Mouse (Mus musculus) forebrain, embryonic 16.5 days (tissue): Measurements from ENCODE around the gene L2hgdh. TPM values are rescaled to one million over a fixed set of nuclear protein-coding genes. Genes with fewer than 3 reads are reported as not detected.

Source experiments
- ATAC-seq: fragments of 200-750 bp; cut with Nextera tagmentation; 2 replicates; pipeline ENCODE4 v1.8.0; 2017; ENCODE audit warnings: mild to moderate bottlenecking, moderate library complexity
- H3K27ac ChIP-seq: fragments of 300-500 bp; sonication (generic); 2 replicates; pipeline ENCODE4 v1.5.1; 2014; ENCODE audit warnings: low read length, control low read depth
- H3K27me3 ChIP-seq: fragments of 300-500 bp; sonication (generic); replicated peaks from 2 replicates; pipeline ENCODE4 v1.6.1; 2014; ENCODE audit warnings: low read length; ENCODE audit not compliant: control insufficient read depth, insufficient read depth
- H3K36me3 ChIP-seq: fragments of 300-500 bp; sonication (generic); 2 replicates; pipeline ENCODE4 v1.6.1; 2014; ENCODE audit not compliant: control insufficient read depth, insufficient read depth
- H3K4me1 ChIP-seq: fragments of 300-500 bp; sonication (generic); replicated peaks from 2 replicates; pipeline ENCODE4 v1.6.1; 2014; ENCODE audit warnings: low read length; ENCODE audit not compliant: control insufficient read depth, insufficient read depth
- H3K4me2 ChIP-seq: fragments of 300-500 bp; sonication (generic); 2 replicates; pipeline ENCODE4 v1.6.1; 2014; ENCODE audit warnings: mild to moderate bottlenecking, low read length, control low read depth
- H3K4me3 ChIP-seq: fragments of 300-500 bp; sonication (generic); replicated peaks from 2 replicates; pipeline ENCODE4 v1.5.1; 2014; ENCODE audit warnings: mild to moderate bottlenecking, low read length, control low read depth
- H3K9ac ChIP-seq: fragments of 300-500 bp; sonication (generic); replicated peaks from 2 replicates; pipeline ENCODE4 v1.6.1; 2014; ENCODE audit warnings: low read depth, low read length, control low read depth
- H3K9me3 ChIP-seq: fragments of 300-500 bp; sonication (generic); 2 replicates; pipeline ENCODE4 v1.6.1; 2016; ENCODE audit warnings: low read length; ENCODE audit not compliant: control insufficient read depth
- WGBS: fragments of 180-500 bp; shearing (Covaris S2); extraction: QIAGEN DNeasy Blood & Tissue Kit; methylation state at CpG from one replicate; pipeline ENCODE4 v1.1.7; 2014; 5-methylcytosine and 5-hydroxymethylcytosine counted together
- polyA plus RNA-seq: library from polyadenylated mRNA; unstranded; fragments of >200 nt; fragmentation: Nextera tagmentation; extraction: Ambion mirVana; gene quantifications from 2 replicates; pipeline ENCODE4 v1.2.1, GENCODE M21; 2015

Gene L2hgdh
- polyA plus RNA-seq, 1 experiment from 2014 or later = 15.0 TPM

- H3K4me2 ChIP-seq = no peak overlapping the region
- no peak overlapping the region for H3K4me3 ChIP-seq
- no peaks in the 10 kb centered on the region for H3K36me3 ChIP-seq
- WGBS = 87% methylated on average over 6 of the region's 6 CpGs
- ATAC-seq = no peak
- H3K9ac ChIP-seq = no peak overlapping the region
- no peak overlapping the region for H3K27ac ChIP-seq
- no peaks in the 10 kb centered on the region for H3K9me3 ChIP-seq
- no peaks in the 10 kb centered on the region for H3K4me1 ChIP-seq
- H3K27me3 ChIP-seq = no peaks in the 10 kb centered on the region
Measured at GRCm38 (mm10) chr12:69698352-69698751, 26.3 kb downstream of the L2hgdh start.

- WGBS = 81% methylated on average over 5 of the region's 5 CpGs
- H3K9ac ChIP-seq = no peak overlapping the region
Measured at GRCm38 (mm10) chr12:69696746-69697145, 27.9 kb downstream of the L2hgdh start.

GRCm38 (mm10) chr12:69693471-69693870 is 31.2 kb downstream of the L2hgdh start:
- Histone ChIP-seq H3K27ac (no peak overlapping the region), H3K9ac (no peak overlapping the region), H3K4me1 (no peaks in the 10 kb centered on the region), H3K4me3 (no peak overlapping the region), H3K4me2 (no peak overlapping the region), H3K9me3 (no peaks in the 10 kb centered on the region), H3K36me3 (no peaks in the 10 kb centered on the region), H3K27me3 (no peaks in the 10 kb centered on the region)
- 77% methylated on average over 17 of the region's 17 CpGs for WGBS
- ATAC-seq = no peak

More at GRCm38 (mm10) chr12:69696746-69697145, 27.9 kb downstream of the L2hgdh start:
- Histone ChIP-seq H3K4me2 (no peak overlapping the region), H3K4me3 (no peak overlapping the region), H3K27ac (no peak overlapping the region), H3K9me3 (no peaks in the 10 kb centered on the region), H3K4me1 (no peaks in the 10 kb centered on the region), H3K27me3 (no peaks in the 10 kb centered on the region), H3K36me3 (no peaks in the 10 kb centered on the region)
- no peak for ATAC-seq

- 93% methylated on average over 4 of the region's 4 CpGs for WGBS
- H3K9ac ChIP-seq = no peak overlapping the region
- no peaks in the 10 kb centered on the region for H3K36me3 ChIP-seq
- no peak overlapping the region for H3K4me3 ChIP-seq
- H3K4me1 ChIP-seq = no peaks in the 10 kb centered on the region
- no peak overlapping the region for H3K27ac ChIP-seq
- H3K27me3 ChIP-seq = no peaks in the 10 kb centered on the region
- ATAC-seq = no peak
- no peak overlapping the region for H3K4me2 ChIP-seq
- H3K9me3 ChIP-seq = no peaks in the 10 kb centered on the region
Measured at GRCm38 (mm10) chr12:69690714-69691113, 34.0 kb downstream of the L2hgdh start.

GRCm38 (mm10) chr12:69689094-69689493 is 35.6 kb downstream of the L2hgdh start:
- H3K9me3 ChIP-seq = no peaks in the 10 kb centered on the region

GRCm38 (mm10) chr12:69688368-69688767 is 36.3 kb downstream of the L2hgdh start:
- WGBS = 40% methylated on average over 2 of the region's 2 CpGs
- Histone ChIP-seq H3K36me3 (no peaks in the 10 kb centered on the region), H3K9ac (no peak overlapping the region), H3K4me3 (no peak overlapping the region), H3K4me2 (no peak overlapping the region), H3K9me3 (no peaks in the 10 kb centered on the region), H3K27ac (no peak overlapping the region), H3K4me1 (0 out of 2 replicates have a peak, but pooled peaks cover 3% of the 10 kb centered on the region), H3K27me3 (no peaks in the 10 kb centered on the region)
- no peak for ATAC-seq

More at GRCm38 (mm10) chr12:69689094-69689493, 35.6 kb downstream of the L2hgdh start:
- Histone ChIP-seq H3K4me2 (no peak overlapping the region), H3K4me3 (no peak overlapping the region), H3K36me3 (no peaks in the 10 kb centered on the region), H3K4me1 (no peaks in the 10 kb centered on the region), H3K27ac (no peak overlapping the region), H3K9ac (no peak overlapping the region), H3K27me3 (no peaks in the 10 kb centered on the region)
- no peak for ATAC-seq

- 25% methylated on average over 10 of the region's 10 CpGs for WGBS
- no peak for ATAC-seq
- no peak overlapping the region for H3K4me2 ChIP-seq
Measured at GRCm38 (mm10) chr12:69683537-69683936, 41.1 kb downstream of the L2hgdh start.

GRCm38 (mm10) chr12:69682788-69683419 is 41.8 kb downstream of the L2hgdh start:
- Histone ChIP-seq H3K27me3 (no peaks in the 10 kb centered on the region), H3K27ac (no peak overlapping the region), H3K36me3 (no peaks in the 10 kb centered on the region), H3K9me3 (no peaks in the 10 kb centered on the region), H3K4me3 (no peak overlapping the region), H3K4me2 (peak overlapping the region; percentile 71), H3K9ac (no peak overlapping the region; the same call in 1 of the 2 replicates), H3K4me1 (peaks cover 15% of the 10 kb centered on the region)
- WGBS = 44% methylated on average over 14 of the region's 14 CpGs
- ATAC-seq = no peak

More at GRCm38 (mm10) chr12:69683537-69683936, 41.1 kb downstream of the L2hgdh start:
- peaks cover 15% of the 10 kb centered on the region for H3K4me1 ChIP-seq
- H3K27me3 ChIP-seq = no peaks in the 10 kb centered on the region
- H3K36me3 ChIP-seq = no peaks in the 10 kb centered on the region
- H3K27ac ChIP-seq = no peak overlapping the region
- no peak overlapping the region for H3K4me3 ChIP-seq
- H3K9ac ChIP-seq = no peak overlapping the region
- no peaks in the 10 kb centered on the region for H3K9me3 ChIP-seq

GRCm38 (mm10) chr12:69682065-69682787 is 42.4 kb downstream of the L2hgdh start:
- no peaks in the 10 kb centered on the region for H3K9me3 ChIP-seq
- under 1% methylated on average over 27 of the region's 54 CpGs for WGBS
- no peaks in the 10 kb centered on the region for H3K27me3 ChIP-seq
- ATAC-seq = peak; percentile 89
- peak overlapping the region; percentile 92 for H3K9ac ChIP-seq
- peaks cover 15% of the 10 kb centered on the region for H3K4me1 ChIP-seq
- peak overlapping the region; percentile 97 for H3K4me3 ChIP-seq
- H3K27ac ChIP-seq = peak overlapping the region; percentile 95
- H3K4me2 ChIP-seq = peak overlapping the region; percentile 71
- H3K36me3 ChIP-seq = no peaks in the 10 kb centered on the region
